Mouse (Mus musculus) limb, embryonic 10.5 days (tissue): Measurements from ENCODE around the gene Olfr894. TPM values are rescaled to one million over a fixed set of nuclear protein-coding genes. Genes with fewer than 3 reads are reported as not detected.
"Not testable (repeated sequence)": the region's sequence is repeated elsewhere in the genome, so short reads cannot be mapped to it uniquely, and the experiment has no call there.

Experiments
- DNase-seq: peaks from one replicate; pipeline ENCODE4 v3.0.0-alpha.2; 2017; ENCODE audit warnings: low spot score
- H3K27ac ChIP-seq: fragments of 300-500 bp; sonication (generic); 2 replicates; pipeline ENCODE4 v1.5.1; 2016; ENCODE audit warnings: mild to moderate bottlenecking
- H3K27me3 ChIP-seq: fragments of 300-500 bp; sonication (generic); 2 replicates; pipeline ENCODE4 v1.6.1; 2016; ENCODE audit warnings: low read depth, mild to moderate bottlenecking; ENCODE audit not compliant: poor library complexity, severe bottlenecking
- H3K36me3 ChIP-seq: fragments of 300-500 bp; sonication (generic); 2 replicates; pipeline ENCODE4 v1.6.1; 2016; ENCODE audit warnings: mild to moderate bottlenecking, moderate library complexity
- H3K4me1 ChIP-seq: fragments of 300-500 bp; sonication (generic); 2 replicates; pipeline ENCODE4 v1.6.1; 2016
- H3K4me3 ChIP-seq: fragments of 300-500 bp; sonication (generic); 2 replicates; pipeline ENCODE4 v1.5.1; 2016; ENCODE audit warnings: mild to moderate bottlenecking, moderate library complexity
- H3K9me3 ChIP-seq: fragments of 300-500 bp; sonication (generic); replicated peaks from 2 replicates; pipeline ENCODE4 v1.6.1; 2016; ENCODE audit warnings: mild to moderate bottlenecking
- WGBS: fragments of 180-500 bp; shearing (Covaris S2); methylation state at CpG from one replicate; pipeline ENCODE4 v1.1.7; 2016; 5-methylcytosine and 5-hydroxymethylcytosine counted together
- polyA plus RNA-seq: library from polyadenylated mRNA; unstranded; fragments of >200 nt; fragmentation: Nextera tagmentation; extraction: Ambion mirVana; gene quantifications from 2 replicates; pipeline ENCODE4 v1.2.1, GENCODE M21; 2016

Gene Olfr894
- polyA plus RNA-seq = not detected in 2 replicates

DNA sequence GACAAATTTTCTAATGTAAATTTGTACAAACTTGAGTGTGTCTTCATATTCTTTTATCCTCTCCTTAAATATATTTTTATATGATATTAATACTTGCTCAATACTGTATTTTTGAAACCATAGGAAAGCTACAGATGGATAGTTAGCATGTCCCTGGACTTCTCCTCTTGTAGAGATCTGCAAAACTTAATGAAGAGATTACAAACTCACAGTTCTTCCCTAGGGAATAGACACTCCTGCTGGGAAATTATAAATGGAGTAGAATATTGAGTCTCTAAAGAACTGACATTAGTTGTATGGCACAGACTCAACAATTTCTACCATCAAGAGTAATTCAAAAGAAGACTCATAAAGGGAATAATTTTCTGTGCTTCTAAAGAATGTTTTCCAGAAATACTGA lies at the start of gene Olfr894:
TSS of gene Olfr894 (plus strand) at position 301 of the 400 bp plus-strand sequence.
- Histone ChIP-seq H3K4me3 (no peak within 1 kb of the TSS), H3K9me3 (no peaks in the 10 kb centered on the region), H3K27ac (no peak within 1 kb of the TSS), H3K27me3 (no peaks in the 10 kb centered on the region), H3K36me3 (no peaks in the 10 kb centered on the region), H3K4me1 (no peaks in the 10 kb centered on the region)
- no peak for DNase-seq

DNA sequence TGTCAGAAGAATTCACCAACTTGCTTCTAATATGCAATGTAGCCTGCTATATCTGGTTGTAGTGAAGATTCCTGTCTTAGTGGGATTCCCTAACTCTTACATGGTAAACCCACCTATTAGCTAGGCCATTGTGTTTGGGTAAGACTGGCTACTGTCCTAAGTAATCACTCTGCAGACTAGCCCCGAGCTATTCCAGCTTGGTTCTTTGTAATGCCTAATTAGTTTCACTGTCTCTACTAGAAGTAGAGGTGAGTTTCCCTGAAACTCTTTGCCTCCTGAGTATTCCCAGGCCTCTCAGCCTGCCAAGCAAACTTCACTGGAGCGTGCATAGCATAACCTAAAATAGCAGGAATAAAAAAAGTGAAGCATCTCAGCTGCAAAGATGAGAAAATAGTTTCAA lies 49.5 kb upstream of the Olfr894 start:
- H3K9me3 ChIP-seq, H3K27ac ChIP-seq, H3K4me3 ChIP-seq, H3K27me3 ChIP-seq, H3K36me3 ChIP-seq, H3K4me1 ChIP-seq, DNase-seq: not testable (repeated sequence)
- 57% methylated on average over 2 of the region's 2 CpGs for WGBS

DNA sequence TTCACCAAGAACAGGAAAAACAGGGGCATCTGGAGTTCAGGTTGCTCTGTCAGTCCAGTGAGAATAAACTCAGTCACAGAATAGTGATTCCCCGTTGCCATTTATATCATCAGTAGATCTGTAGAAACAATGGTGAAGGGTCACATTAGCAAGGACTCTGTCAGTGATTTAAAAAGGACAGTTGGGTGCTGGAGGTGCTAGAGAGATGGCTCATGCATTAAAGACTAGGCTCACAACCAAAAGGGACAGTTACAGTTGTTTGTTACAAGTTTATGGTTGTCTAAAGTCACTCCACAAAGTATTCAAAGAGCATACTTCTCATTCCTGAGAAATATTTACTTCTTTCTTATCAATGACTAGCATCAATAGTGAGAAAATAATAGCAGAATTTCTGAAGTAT lies 37.1 kb upstream of the Olfr894 start, which contains the start of gene Olfr891:
TSS of gene Olfr891 (minus strand) at position 101 of the 400 bp plus-strand sequence.
- WGBS = 81% methylated on average over 1 of the region's 1 CpGs
- no peak for DNase-seq
- Histone ChIP-seq H3K9me3 (no peaks in the 10 kb centered on the region; the same call in 1 of the 2 replicates), H3K4me1 (no peaks in the 10 kb centered on the region), H3K4me3 (no peak within 1 kb of the TSS), H3K27ac (no peak within 1 kb of the TSS), H3K36me3 (no peaks in the 10 kb centered on the region), H3K27me3 (no peaks in the 10 kb centered on the region)

DNA sequence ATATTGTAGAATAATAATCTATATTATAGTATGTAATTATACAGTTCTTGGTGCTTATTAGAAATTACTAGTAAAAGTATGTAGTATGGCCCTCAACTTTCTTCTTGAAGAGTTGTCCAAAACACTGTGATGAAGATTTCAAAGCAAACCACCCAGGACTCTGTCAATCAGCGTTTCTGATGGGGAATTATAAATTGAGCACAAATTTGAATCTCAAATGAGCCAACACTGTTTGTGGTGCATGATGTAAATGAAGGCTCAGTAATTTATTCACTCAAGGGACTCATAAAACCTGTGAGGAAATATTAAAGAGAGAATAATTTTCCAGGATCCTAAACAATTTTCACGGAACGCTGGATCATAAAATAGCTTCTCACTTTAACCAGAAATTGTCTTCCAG lies 9.8 kb upstream of the Olfr894 start, which contains the start of gene Olfr893:
TSS of gene Olfr893 (plus strand) at position 301 of the 400 bp plus-strand sequence.
- H3K4me3 ChIP-seq = no peak within 1 kb of the TSS
- no peaks in the 10 kb centered on the region for H3K36me3 ChIP-seq
- DNase-seq = no peak
- H3K4me1 ChIP-seq = no peaks in the 10 kb centered on the region
- H3K27ac ChIP-seq = no peak within 1 kb of the TSS
- no peaks in the 10 kb centered on the region for H3K27me3 ChIP-seq
- no peaks in the 10 kb centered on the region for H3K9me3 ChIP-seq
- 92% methylated on average over 3 of the region's 3 CpGs for WGBS

DNA sequence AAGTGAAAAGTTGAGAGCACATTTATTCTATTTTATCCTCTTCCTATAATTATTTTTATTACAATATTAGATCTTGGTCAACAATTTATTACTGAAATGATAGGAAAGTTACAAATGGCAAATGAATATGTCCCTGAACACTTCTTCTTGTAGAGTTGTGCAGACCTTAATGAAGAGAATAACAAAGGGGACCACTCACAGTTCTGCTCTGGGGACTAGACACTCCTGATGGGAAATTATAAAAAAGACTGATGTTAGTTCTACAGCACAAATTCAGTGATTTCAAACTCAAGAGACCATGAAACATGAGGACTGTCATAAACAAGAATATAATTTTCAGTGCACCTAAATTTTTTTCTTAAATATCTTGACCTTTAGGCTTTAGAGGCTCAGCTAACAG lies 34.6 kb downstream of the Olfr894 start, which contains the start of gene Olfr143:
TSS of gene Olfr143 (plus strand) at position 301 of the 400 bp plus-strand sequence.
- H3K4me3 ChIP-seq = no peak within 1 kb of the TSS
- no peaks in the 10 kb centered on the region for H3K9me3 ChIP-seq
- no peak for DNase-seq
- H3K27me3 ChIP-seq = no peaks in the 10 kb centered on the region
- no peaks in the 10 kb centered on the region for H3K36me3 ChIP-seq
- no peak within 1 kb of the TSS for H3K27ac ChIP-seq
- H3K4me1 ChIP-seq = no peaks in the 10 kb centered on the region

DNA sequence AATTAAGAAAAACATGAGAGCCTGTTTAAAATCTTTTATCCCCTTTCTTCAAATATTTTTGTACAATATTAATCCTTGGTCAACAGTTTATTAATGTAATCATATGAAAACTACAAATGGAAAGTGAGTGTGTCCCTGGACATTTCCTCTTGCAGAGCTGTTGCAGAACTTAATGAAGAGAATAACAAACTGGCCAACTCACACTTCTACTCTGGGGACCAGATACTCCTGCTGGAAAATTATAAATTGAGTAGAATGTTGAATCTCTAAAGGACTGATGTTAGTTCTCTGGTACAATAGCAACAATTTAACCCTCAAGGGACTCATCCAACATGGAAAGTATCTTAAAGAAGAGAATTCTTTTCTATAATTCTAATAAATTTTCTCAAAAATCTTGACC lies 49.7 kb downstream of the Olfr894 start, which contains the start of gene Olfr895:
TSS of gene Olfr895 (plus strand) at position 301 of the 400 bp plus-strand sequence.
- H3K4me1 ChIP-seq = no peaks in the 10 kb centered on the region

More for the DNA sequence above, 49.7 kb downstream of the Olfr894 start, which contains the start of gene Olfr895:
- DNase-seq = no peak
- H3K27ac ChIP-seq = no peak within 1 kb of the TSS
- H3K9me3 ChIP-seq = no peaks in the 10 kb centered on the region
- H3K36me3 ChIP-seq = no peaks in the 10 kb centered on the region
- H3K4me3 ChIP-seq = no peak within 1 kb of the TSS
- no peaks in the 10 kb centered on the region for H3K27me3 ChIP-seq

Other genes with a start within 250 kb of the Olfr894 start
- gene Olfr881, start 226.2 kb upstream of the Olfr894 start, polyA plus RNA-seq = not detected in 2 replicates
- not detected in 2 replicates for gene Olfr883, start 192.2 kb upstream of the Olfr894 start, polyA plus RNA-seq
- gene Olfr884, start 171.5 kb upstream of the Olfr894 start, polyA plus RNA-seq = not detected in 2 replicates
- not detected in 2 replicates for gene Olfr885, start 156.7 kb upstream of the Olfr894 start, polyA plus RNA-seq
- not detected in 2 replicates for gene Olfr887, start 134.0 kb upstream of the Olfr894 start, polyA plus RNA-seq
- gene Olfr888, start 109.9 kb upstream of the Olfr894 start, polyA plus RNA-seq = not detected in 2 replicates
- 0.05 and 0.16 TPM in 2 replicates for gene Olfr889, start 102.9 kb upstream of the Olfr894 start, polyA plus RNA-seq
- not detected in 2 replicates for gene Olfr890, start 75.5 kb upstream of the Olfr894 start, polyA plus RNA-seq
- not detected in 2 replicates for gene Olfr891, start 37.2 kb upstream of the Olfr894 start, polyA plus RNA-seq
- gene Olfr893, start 9.7 kb upstream of the Olfr894 start, polyA plus RNA-seq = not detected in 2 replicates
- not detected in 2 replicates for gene Olfr143, start 34.7 kb downstream of the Olfr894 start, polyA plus RNA-seq
- not detected in 2 replicates for gene Olfr895, start 49.8 kb downstream of the Olfr894 start, polyA plus RNA-seq
- not detected in 2 replicates for gene Olfr896-ps1, start 73.1 kb downstream of the Olfr894 start, polyA plus RNA-seq
- not detected in 2 replicates for gene Olfr25, start 111.0 kb downstream of the Olfr894 start, polyA plus RNA-seq
- not detected in 2 replicates for gene Olfr898, start 130.4 kb downstream of the Olfr894 start, polyA plus RNA-seq
- gene Olfr250, start 148.8 kb downstream of the Olfr894 start, polyA plus RNA-seq = not detected in 2 replicates
- gene Olfr251, start 159.0 kb downstream of the Olfr894 start, polyA plus RNA-seq = not detected in 2 replicates
- gene Olfr147, start 183.6 kb downstream of the Olfr894 start, polyA plus RNA-seq = not detected in 2 replicates
- not detected in 2 replicates for gene Olfr901, start 211.4 kb downstream of the Olfr894 start, polyA plus RNA-seq
- not detected in 2 replicates for gene Olfr902, start 229.6 kb downstream of the Olfr894 start, polyA plus RNA-seq
- not detected in 2 replicates for gene Olfr904, start 245.1 kb downstream of the Olfr894 start, polyA plus RNA-seq